Mouse (Mus musculus): ENCODE data around the gene Asic3. TPM values are rescaled to one million over a fixed set of nuclear protein-coding genes. Genes with fewer than 3 reads are reported as not detected.
"Not testable (repeated sequence)": the region's sequence is repeated elsewhere in the genome, so short reads cannot be mapped to it uniquely, and the experiment has no call there.

Gene Asic3
- polyA plus RNA-seq, 1 experiment: not detected

- H3K36me3 ChIP-seq (ENCODE audit: control insufficient read depth, insufficient read depth, low read length, poor library complexity, severe bottlenecking): no peaks in the 10 kb centered on the region
- H3K9ac ChIP-seq (ENCODE audit: low read depth, poor library complexity, severe bottlenecking): no peak overlapping the region
- H3K27ac ChIP-seq (ENCODE audit: insufficient read depth, low read length): peak overlapping the region; percentile 52
- peak overlapping the region; percentile 45 for H3K4me3 ChIP-seq (ENCODE audit: low read depth, low read length)
- no peaks in the 10 kb centered on the region for H3K9me3 ChIP-seq (replicated peaks; ENCODE audit: control insufficient read depth, insufficient read depth, low read length, poor library complexity, severe bottlenecking)
- no peaks in the 10 kb centered on the region for H3K27me3 ChIP-seq (ENCODE audit: control insufficient read depth, insufficient read depth, low read length, poor library complexity, severe bottlenecking)
- peaks cover 6% of the 10 kb centered on the region for H3K4me1 ChIP-seq (ENCODE audit: control insufficient read depth, insufficient read depth, low read length)
- TF ChIP-seq CTCF (IDR thresholded peaks at IDR 0.05; ENCODE audit: low read depth, low read length): no peak
- no peak for TF ChIP-seq POLR2A (IDR thresholded peaks at IDR 0.05; ENCODE audit: insufficient read depth, low read length)
- TF ChIP-seq EP300 (IDR thresholded peaks at IDR 0.05; ENCODE audit: insufficient read depth, low read depth, low read length): no peak
Observed at GRCm38 (mm10) chr5:24389658-24390020, 23.6 kb upstream of the Asic3 start.

- Histone ChIP-seq H3K9ac (ENCODE audit: low read depth, poor library complexity, severe bottlenecking) (peak within 1 kb of the TSS; percentile 28), H3K36me3 (ENCODE audit: control insufficient read depth, insufficient read depth, low read length, poor library complexity, severe bottlenecking) (no peaks in the 10 kb centered on the region), H3K4me1 (ENCODE audit: control insufficient read depth, insufficient read depth, low read length) (peaks cover 6% of the 10 kb centered on the region), H3K9me3 (replicated peaks; ENCODE audit: control insufficient read depth, insufficient read depth, low read length, poor library complexity, severe bottlenecking) (no peaks in the 10 kb centered on the region), H3K27ac (ENCODE audit: insufficient read depth, low read length) (peak within 1 kb of the TSS; percentile 22; the same call in 1 of the 2 replicates), H3K4me3 (ENCODE audit: low read depth, low read length) (peak within 1 kb of the TSS; percentile 29), H3K27me3 (ENCODE audit: control insufficient read depth, insufficient read depth, low read length, poor library complexity, severe bottlenecking) (no peaks in the 10 kb centered on the region)
- TF ChIP-seq EP300 (IDR thresholded peaks at IDR 0.05; ENCODE audit: insufficient read depth, low read depth, low read length) (no peak), CTCF (IDR thresholded peaks at IDR 0.05; ENCODE audit: low read depth, low read length) (no peak), POLR2A (IDR thresholded peaks at IDR 0.05; ENCODE audit: insufficient read depth, low read length) (no peak)
Observed at GRCm38 (mm10) chr5:24391864-24392263, 21.3 kb upstream of the Asic3 start, which contains the start of gene Atg9b. Gene Atg9b, minus strand, starts transcription at chr5:24392143.

- no peaks in the 10 kb centered on the region for H3K36me3 ChIP-seq (ENCODE audit: control insufficient read depth, insufficient read depth, low read length, poor library complexity, severe bottlenecking)
- peak overlapping the region; percentile 22; the same call in 1 of the 2 replicates for H3K27ac ChIP-seq (ENCODE audit: insufficient read depth, low read length)
- H3K9me3 ChIP-seq (replicated peaks; ENCODE audit: control insufficient read depth, insufficient read depth, low read length, poor library complexity, severe bottlenecking): no peaks in the 10 kb centered on the region
- no peaks in the 10 kb centered on the region for H3K27me3 ChIP-seq (ENCODE audit: control insufficient read depth, insufficient read depth, low read length, poor library complexity, severe bottlenecking)
- TF ChIP-seq POLR2A (IDR thresholded peaks at IDR 0.05; ENCODE audit: insufficient read depth, low read length) (no peak), EP300 (IDR thresholded peaks at IDR 0.05; ENCODE audit: insufficient read depth, low read depth, low read length) (no peak)
- H3K4me1 ChIP-seq (ENCODE audit: control insufficient read depth, insufficient read depth, low read length): peaks cover 6% of the 10 kb centered on the region
- H3K4me3 ChIP-seq (ENCODE audit: low read depth, low read length): no peak overlapping the region
- H3K9ac ChIP-seq (ENCODE audit: low read depth, poor library complexity, severe bottlenecking): no peak overlapping the region
Observed at GRCm38 (mm10) chr5:24392724-24393123, 20.5 kb upstream of the Asic3 start.

GRCm38 (mm10) chr5:24393392-24393997 lies 19.7 kb upstream of the Asic3 start, which contains the start of gene Abcb8:
Gene Abcb8, plus strand, starts transcription at chr5:24393663.
- Histone ChIP-seq H3K27me3 (ENCODE audit: control insufficient read depth, insufficient read depth, low read length, poor library complexity, severe bottlenecking) (no peaks in the 10 kb centered on the region), H3K4me3 (ENCODE audit: low read depth, low read length) (peak within 1 kb of the TSS; percentile 86), H3K9me3 (replicated peaks; ENCODE audit: control insufficient read depth, insufficient read depth, low read length, poor library complexity, severe bottlenecking) (no peaks in the 10 kb centered on the region), H3K36me3 (ENCODE audit: control insufficient read depth, insufficient read depth, low read length, poor library complexity, severe bottlenecking) (no peaks in the 10 kb centered on the region), H3K4me1 (ENCODE audit: control insufficient read depth, insufficient read depth, low read length) (peaks cover 6% of the 10 kb centered on the region), H3K9ac (ENCODE audit: low read depth, poor library complexity, severe bottlenecking) (peak within 1 kb of the TSS; percentile 42), H3K27ac (ENCODE audit: insufficient read depth, low read length) (peak within 1 kb of the TSS; percentile 70)
- TF ChIP-seq CTCF (IDR thresholded peaks at IDR 0.05; ENCODE audit: low read depth, low read length) (peak; percentile 87), POLR2A (IDR thresholded peaks at IDR 0.05; ENCODE audit: insufficient read depth, low read length) (no peak), EP300 (IDR thresholded peaks at IDR 0.05; ENCODE audit: insufficient read depth, low read depth, low read length) (no peak)

GRCm38 (mm10) chr5:24394165-24394894 lies 18.9 kb upstream of the Asic3 start:
- peaks cover 4% of the 10 kb centered on the region for H3K4me1 ChIP-seq (ENCODE audit: control insufficient read depth, insufficient read depth, low read length)
- peak overlapping the region; percentile 70 for H3K27ac ChIP-seq (ENCODE audit: insufficient read depth, low read length)
- H3K9ac ChIP-seq (ENCODE audit: low read depth, poor library complexity, severe bottlenecking): peak overlapping the region; percentile 42
- H3K27me3 ChIP-seq (ENCODE audit: control insufficient read depth, insufficient read depth, low read length, poor library complexity, severe bottlenecking): no peaks in the 10 kb centered on the region
- H3K36me3 ChIP-seq (ENCODE audit: control insufficient read depth, insufficient read depth, low read length, poor library complexity, severe bottlenecking): no peaks in the 10 kb centered on the region
- H3K9me3 ChIP-seq (replicated peaks; ENCODE audit: control insufficient read depth, insufficient read depth, low read length, poor library complexity, severe bottlenecking): no peaks in the 10 kb centered on the region
- TF ChIP-seq POLR2A (IDR thresholded peaks at IDR 0.05; ENCODE audit: insufficient read depth, low read length) (no peak), CTCF (IDR thresholded peaks at IDR 0.05; ENCODE audit: low read depth, low read length) (peak; percentile 79), EP300 (IDR thresholded peaks at IDR 0.05; ENCODE audit: insufficient read depth, low read depth, low read length) (0 out of 2 replicates have a peak, but pooled peaks have one; percentile 9)
- H3K4me3 ChIP-seq (ENCODE audit: low read depth, low read length): peak overlapping the region; percentile 86

- not testable (repeated sequence) for H3K4me1 ChIP-seq (ENCODE audit: control insufficient read depth, insufficient read depth, low read length); H3K27me3 ChIP-seq (ENCODE audit: control insufficient read depth, insufficient read depth, low read length, poor library complexity, severe bottlenecking); H3K9me3 ChIP-seq (replicated peaks; ENCODE audit: control insufficient read depth, insufficient read depth, low read length, poor library complexity, severe bottlenecking); H3K27ac ChIP-seq (ENCODE audit: insufficient read depth, low read length); H3K9ac ChIP-seq (ENCODE audit: low read depth, poor library complexity, severe bottlenecking); H3K4me3 ChIP-seq (ENCODE audit: low read depth, low read length); H3K36me3 ChIP-seq (ENCODE audit: control insufficient read depth, insufficient read depth, low read length, poor library complexity, severe bottlenecking)
Observed at GRCm38 (mm10) chr5:24396254-24396653, 16.9 kb upstream of the Asic3 start.
